Mouse (Mus musculus) forebrain, embryonic 10.5 days (tissue): ENCODE data around the gene Crb1. TPM values are rescaled to one million over a fixed set of nuclear protein-coding genes. Genes with fewer than 3 reads are reported as not detected.
A peak's percentile ranks its signal among the peaks of the same experiment; 100 is the strongest.
"Not testable (repeated sequence)": the region's sequence is repeated elsewhere in the genome, so short reads cannot be mapped to it uniquely, and the experiment has no call there.

Source experiments
- DNase-seq: peaks from one replicate; pipeline ENCODE4 v3.0.0-alpha.2; 2017; ENCODE audit warnings: low spot score; ENCODE audit errors: extremely low spot score
- H3K27ac ChIP-seq: fragments of 300-500 bp; sonication (generic); 2 replicates; pipeline ENCODE4 v1.5.1; 2016; ENCODE audit warnings: mild to moderate bottlenecking
- H3K27me3 ChIP-seq: fragments of 300-500 bp; sonication (generic); 2 replicates; pipeline ENCODE4 v1.6.1; 2016; ENCODE audit warnings: mild to moderate bottlenecking; ENCODE audit not compliant: poor library complexity, severe bottlenecking
- H3K36me3 ChIP-seq: fragments of 300-500 bp; sonication (generic); replicated peaks from 2 replicates; pipeline ENCODE4 v1.6.1; 2016; ENCODE audit warnings: mild to moderate bottlenecking, moderate library complexity
- H3K4me1 ChIP-seq: fragments of 300-500 bp; sonication (generic); 2 replicates; pipeline ENCODE4 v1.6.1; 2016
- H3K4me3 ChIP-seq: fragments of 300-500 bp; sonication (generic); 2 replicates; pipeline ENCODE4 v1.5.1; 2016; ENCODE audit warnings: mild to moderate bottlenecking, moderate library complexity
- H3K9me3 ChIP-seq: fragments of 300-500 bp; sonication (generic); 2 replicates; pipeline ENCODE4 v1.6.1; 2016; ENCODE audit warnings: mild to moderate bottlenecking, moderate library complexity
- WGBS: fragments of 180-500 bp; shearing (Covaris S2); methylation state at CpG from one replicate; pipeline ENCODE4 v1.1.7; 2016; 5-methylcytosine and 5-hydroxymethylcytosine counted together
- polyA plus RNA-seq: library from polyadenylated mRNA; unstranded; fragments of >200 nt; fragmentation: Nextera tagmentation; extraction: Ambion mirVana; gene quantifications from 2 replicates; pipeline ENCODE4 v1.2.1, GENCODE M21; 2016

The Crb1 gene
- polyA plus RNA-seq, 1 experiment from 2014 or later, result 1.0 TPM

DNA sequence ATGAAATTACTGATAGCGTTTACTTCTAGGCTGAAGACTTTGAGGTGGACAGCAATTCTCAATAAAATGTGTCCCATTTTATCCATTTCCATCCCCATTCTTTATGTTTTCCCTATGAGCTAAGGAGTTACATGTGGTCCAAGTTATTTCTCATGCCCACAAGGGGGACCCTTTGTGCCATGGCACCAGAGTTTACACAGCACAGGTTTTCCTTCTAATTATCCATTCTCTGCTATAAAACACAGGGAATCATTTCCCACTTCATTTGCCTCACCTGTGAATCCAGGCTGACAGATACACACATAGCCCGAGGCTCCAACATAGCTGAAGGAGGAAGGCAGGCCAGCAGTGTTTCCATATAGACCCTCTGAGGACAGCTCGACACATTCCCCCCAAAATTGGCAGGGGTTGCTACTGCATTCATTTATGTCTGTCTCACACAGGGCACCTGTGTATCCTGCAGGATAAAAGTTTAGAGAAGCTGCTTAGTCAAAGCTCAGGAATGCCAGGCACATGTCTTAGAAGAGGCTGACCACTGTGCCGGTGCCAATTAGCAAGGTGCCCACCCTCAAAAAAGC lies 62.5 kb downstream of the Crb1 start:
- Histone ChIP-seq H3K9me3 (no peaks in the 10 kb centered on the region), H3K27ac (no peak overlapping the region), H3K27me3 (no peaks in the 10 kb centered on the region), H3K4me3 (no peak overlapping the region), H3K36me3 (no peaks in the 10 kb centered on the region), H3K4me1 (no peaks in the 10 kb centered on the region)
- 85% methylated on average over 4 of the region's 4 CpGs for WGBS
- DNase-seq, result no peak

DNA sequence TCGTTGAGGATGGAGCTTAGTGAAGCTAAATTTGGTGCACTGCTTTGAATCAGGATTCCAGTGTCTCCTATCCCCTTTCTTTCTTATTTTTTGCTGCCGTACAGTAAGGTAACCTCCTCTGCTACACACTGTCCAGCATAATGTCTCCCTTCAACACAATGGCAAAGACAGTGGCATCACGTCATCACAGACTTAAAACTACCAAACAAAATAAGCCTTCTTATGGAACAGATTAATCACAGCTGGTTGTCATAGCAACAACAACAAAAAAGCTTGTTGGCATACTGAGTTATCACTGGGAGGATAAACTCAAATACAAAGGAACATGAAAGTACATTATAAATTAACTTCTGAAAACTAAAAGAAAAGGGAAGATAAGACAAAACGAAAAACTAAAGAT lies 68.0 kb downstream of the Crb1 start:
- Histone ChIP-seq H3K4me3 (no peak overlapping the region), H3K9me3 (no peaks in the 10 kb centered on the region), H3K27me3 (no peaks in the 10 kb centered on the region), H3K36me3 (no peaks in the 10 kb centered on the region), H3K4me1 (0 out of 2 replicates have a peak, but pooled peaks cover 3% of the 10 kb centered on the region), H3K27ac (no peak overlapping the region)
- DNase-seq, result no peak
- 72% methylated on average over 4 of the region's 4 CpGs for WGBS

DNA sequence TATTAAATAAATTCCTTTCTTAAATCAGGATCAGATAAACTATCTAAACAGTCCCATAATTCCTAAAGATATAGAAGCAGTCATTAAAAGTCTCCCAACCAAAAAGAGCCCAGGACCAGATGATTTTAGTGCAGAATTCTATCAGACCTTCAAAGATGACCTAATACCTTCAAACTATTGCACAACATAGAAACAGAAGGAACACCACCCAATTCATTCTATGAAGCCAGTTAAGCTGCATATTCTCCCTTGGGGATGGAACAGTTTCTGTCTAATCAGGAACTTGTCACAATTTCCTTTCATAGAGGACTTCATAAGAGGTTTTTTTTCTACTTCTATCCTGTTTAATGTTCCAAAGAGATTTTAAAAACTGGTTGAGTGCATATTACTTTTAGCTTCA lies 74.4 kb downstream of the Crb1 start:
- not testable (repeated sequence) for H3K9me3 ChIP-seq, H3K27ac ChIP-seq, H3K36me3 ChIP-seq, H3K4me3 ChIP-seq, H3K27me3 ChIP-seq, DNase-seq
- H3K4me1 ChIP-seq, result peaks cover 12% of the 10 kb centered on the region

DNA sequence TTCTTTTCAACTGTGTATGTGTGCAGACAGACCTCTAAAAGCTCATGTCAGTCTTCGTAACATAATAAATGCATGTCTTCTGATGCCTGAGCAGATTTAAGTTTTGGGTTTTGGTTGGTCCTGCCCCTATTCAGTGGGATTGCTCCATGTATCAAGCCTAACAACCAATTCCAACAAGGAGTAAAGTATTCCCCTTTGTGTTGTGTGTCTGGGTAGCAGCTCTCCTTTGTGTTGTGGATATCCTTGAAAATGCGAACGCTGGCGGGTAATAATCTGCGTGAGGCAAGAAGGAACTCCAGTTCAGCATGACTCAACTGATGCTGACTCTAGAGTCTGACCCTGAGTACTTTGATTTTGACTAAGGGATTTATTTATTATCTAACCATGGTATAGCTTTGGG lies 75.1 kb downstream of the Crb1 start:
- WGBS, result 70% methylated on average over 5 of the region's 5 CpGs
- Histone ChIP-seq H3K9me3 (no peaks in the 10 kb centered on the region), H3K4me1 (peaks cover 12% of the 10 kb centered on the region), H3K27ac (no peak overlapping the region), H3K4me3 (no peak overlapping the region), H3K27me3 (no peaks in the 10 kb centered on the region), H3K36me3 (no peaks in the 10 kb centered on the region)
- no peak for DNase-seq

DNA sequence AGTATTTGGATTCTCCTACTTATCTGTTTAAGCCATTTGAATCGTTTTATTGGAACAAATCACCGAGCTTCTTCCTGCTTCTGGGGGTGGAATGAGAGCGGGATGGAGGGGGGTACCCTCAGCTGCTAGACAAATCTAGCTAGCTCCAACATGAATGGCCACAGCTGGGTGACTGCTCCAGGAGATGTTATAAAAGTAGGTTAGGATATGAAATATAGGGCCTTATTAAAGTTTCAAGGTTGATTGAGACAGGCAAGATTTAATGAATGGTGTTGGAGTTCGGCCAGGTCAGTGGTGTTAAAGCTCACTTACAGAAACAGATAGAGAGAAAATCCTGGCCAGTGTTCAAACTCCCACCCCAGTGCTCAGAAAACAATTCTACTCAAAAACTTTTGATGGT lies 84.9 kb downstream of the Crb1 start:
- Histone ChIP-seq H3K4me1 (peaks cover 7% of the 10 kb centered on the region; the same call in 1 of the 2 replicates), H3K36me3 (no peaks in the 10 kb centered on the region), H3K9me3 (no peaks in the 10 kb centered on the region), H3K27me3 (no peaks in the 10 kb centered on the region), H3K4me3 (no peak overlapping the region), H3K27ac (no peak overlapping the region)
- 71% methylated on average over 4 of the region's 4 CpGs for WGBS
- no peak for DNase-seq

DNA sequence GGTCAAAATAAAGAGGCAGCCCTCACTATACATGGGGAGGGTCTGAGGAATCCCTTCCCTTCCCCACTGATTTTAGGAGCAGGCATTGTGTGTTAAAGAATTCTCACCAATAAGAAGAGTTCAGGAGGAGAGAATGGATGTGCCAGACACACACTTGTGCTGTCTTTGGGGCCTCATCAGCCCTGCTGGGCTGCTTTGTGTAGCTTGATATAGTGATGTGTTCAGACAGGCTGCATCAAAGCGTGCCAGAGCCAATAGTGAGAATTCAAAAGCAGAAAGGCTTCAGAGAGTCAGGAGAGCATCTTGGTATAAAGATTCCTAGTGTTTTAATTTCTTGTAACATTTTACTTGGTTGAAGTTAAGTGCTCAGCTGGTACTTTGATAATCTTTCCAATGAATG lies 85.3 kb downstream of the Crb1 start:
- H3K9me3 ChIP-seq, result no peaks in the 10 kb centered on the region

DNA sequence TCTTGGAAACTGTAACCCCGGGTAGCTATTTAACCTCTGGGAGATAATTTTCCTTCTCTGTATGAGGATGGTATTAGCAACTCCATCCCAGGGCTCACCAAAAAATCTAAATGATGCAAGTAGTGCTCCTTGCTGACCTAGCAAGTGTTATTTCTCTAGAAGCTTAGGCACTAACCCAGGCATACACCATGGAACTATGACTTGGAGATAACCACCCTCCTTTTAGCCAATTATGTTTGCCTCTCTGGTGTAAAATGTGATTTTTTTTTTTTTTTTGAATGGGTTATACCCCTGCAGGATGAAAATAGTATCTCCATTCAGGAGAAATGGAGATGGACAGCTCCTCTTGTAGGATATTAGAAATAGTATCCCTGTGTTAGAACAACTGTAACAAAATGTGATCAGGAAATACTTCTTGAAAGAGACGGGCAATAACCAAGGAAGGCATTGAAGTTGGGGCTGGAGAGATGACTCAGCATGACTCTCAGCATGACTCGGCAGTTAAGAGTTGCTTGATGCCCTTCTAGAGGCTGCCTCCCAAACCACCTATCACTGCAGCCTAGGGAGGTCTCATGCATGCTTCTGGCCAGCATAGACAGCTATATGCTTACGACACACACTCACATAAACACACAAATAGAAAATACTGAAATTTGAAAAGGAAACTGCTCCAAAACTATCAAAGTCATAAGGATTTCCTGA lies 100.1 kb downstream of the Crb1 start:
- Histone ChIP-seq H3K36me3 (no peaks in the 10 kb centered on the region), H3K9me3 (no peaks in the 10 kb centered on the region), H3K27me3 (no peaks in the 10 kb centered on the region), H3K4me1 (no peaks in the 10 kb centered on the region), H3K27ac (no peak overlapping the region), H3K4me3 (no peak overlapping the region)
- WGBS, result 82% methylated on average over 4 of the region's 4 CpGs
- no peak for DNase-seq

More for the DNA sequence above, 85.3 kb downstream of the Crb1 start:
- 48% methylated on average over 1 of the region's 1 CpGs for WGBS
- peaks cover 7% of the 10 kb centered on the region; the same call in 1 of the 2 replicates for H3K4me1 ChIP-seq
- no peak overlapping the region for H3K27ac ChIP-seq
- H3K27me3 ChIP-seq, result no peaks in the 10 kb centered on the region
- no peaks in the 10 kb centered on the region for H3K36me3 ChIP-seq
- H3K4me3 ChIP-seq, result no peak overlapping the region
- no peak for DNase-seq

DNA sequence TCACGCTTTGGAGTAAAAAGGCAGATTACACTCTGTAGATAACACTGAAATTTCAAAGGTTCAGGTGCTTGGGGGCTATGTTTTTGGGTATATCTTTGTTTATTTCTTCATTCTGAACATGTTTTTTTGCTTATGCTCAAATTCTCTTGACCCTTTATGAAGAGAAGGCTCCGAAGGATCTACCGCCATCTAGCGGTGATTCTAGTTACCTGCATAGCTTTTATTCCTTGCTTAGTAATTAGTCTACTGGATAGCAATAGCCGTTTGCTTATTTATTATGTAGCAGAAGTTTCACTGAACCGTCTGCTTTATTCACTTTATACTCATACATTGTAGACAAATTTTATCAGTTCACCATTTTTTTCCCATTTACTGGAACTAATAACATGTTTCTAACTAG lies 109.1 kb downstream of the Crb1 start:
- no peaks in the 10 kb centered on the region for H3K4me1 ChIP-seq
- WGBS, result 26% methylated on average over 6 of the region's 6 CpGs
- DNase-seq, result peak; percentile 27

DNA sequence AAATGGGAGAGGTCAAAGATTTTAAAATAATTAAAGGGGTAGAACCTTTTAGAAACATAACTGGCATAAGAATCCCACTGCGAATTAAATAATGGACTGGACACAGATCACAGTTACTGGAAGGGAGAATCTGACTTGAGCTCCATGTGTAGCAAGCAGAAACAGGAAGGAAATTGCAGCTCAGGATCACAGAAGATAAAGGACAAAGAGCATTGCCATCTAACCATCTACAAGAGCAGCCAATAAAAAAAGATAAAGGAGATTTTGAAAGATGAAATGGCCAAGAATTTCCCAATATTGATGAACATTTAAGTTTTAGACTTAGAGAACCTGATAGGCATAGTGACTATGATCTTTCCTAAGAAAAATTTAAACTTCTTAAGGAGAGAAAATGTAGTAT lies 112.7 kb downstream of the Crb1 start:
- no peaks in the 10 kb centered on the region for H3K36me3 ChIP-seq
- WGBS, result 86% methylated on average over 1 of the region's 1 CpGs
- no peak overlapping the region for H3K4me3 ChIP-seq
- no peak overlapping the region for H3K27ac ChIP-seq
- no peaks in the 10 kb centered on the region for H3K27me3 ChIP-seq
- no peaks in the 10 kb centered on the region for H3K4me1 ChIP-seq
- H3K9me3 ChIP-seq, result no peaks in the 10 kb centered on the region
- DNase-seq, result no peak

More for the DNA sequence above, 109.1 kb downstream of the Crb1 start:
- Histone ChIP-seq H3K27ac (no peak overlapping the region), H3K9me3 (no peaks in the 10 kb centered on the region), H3K4me3 (no peak overlapping the region), H3K27me3 (no peaks in the 10 kb centered on the region), H3K36me3 (no peaks in the 10 kb centered on the region)

DNA sequence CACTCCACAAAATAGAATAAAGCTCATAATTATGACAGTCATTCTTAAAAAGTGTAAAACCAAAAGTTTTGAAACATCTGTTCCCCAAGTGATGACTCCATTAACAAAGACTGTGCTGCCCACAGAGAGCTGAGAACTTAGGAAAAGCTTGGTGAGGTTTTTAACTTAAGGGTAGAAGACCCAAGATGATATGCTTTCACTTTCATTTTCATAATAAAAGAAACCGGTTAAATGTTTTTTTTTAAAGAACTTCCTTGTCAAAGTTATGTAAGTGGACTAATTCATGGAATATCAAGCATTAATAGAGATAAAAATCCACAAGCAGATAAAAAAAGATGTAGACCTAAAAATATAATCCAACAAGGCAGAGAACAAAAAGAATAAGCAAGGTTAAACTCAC lies 113.7 kb downstream of the Crb1 start:
- Histone ChIP-seq H3K36me3 (no peaks in the 10 kb centered on the region), H3K27me3 (no peaks in the 10 kb centered on the region), H3K9me3 (no peaks in the 10 kb centered on the region), H3K27ac (no peak overlapping the region), H3K4me3 (no peak overlapping the region), H3K4me1 (no peaks in the 10 kb centered on the region)
- DNase-seq, result no peak
- 80% methylated on average over 1 of the region's 1 CpGs for WGBS

DNA sequence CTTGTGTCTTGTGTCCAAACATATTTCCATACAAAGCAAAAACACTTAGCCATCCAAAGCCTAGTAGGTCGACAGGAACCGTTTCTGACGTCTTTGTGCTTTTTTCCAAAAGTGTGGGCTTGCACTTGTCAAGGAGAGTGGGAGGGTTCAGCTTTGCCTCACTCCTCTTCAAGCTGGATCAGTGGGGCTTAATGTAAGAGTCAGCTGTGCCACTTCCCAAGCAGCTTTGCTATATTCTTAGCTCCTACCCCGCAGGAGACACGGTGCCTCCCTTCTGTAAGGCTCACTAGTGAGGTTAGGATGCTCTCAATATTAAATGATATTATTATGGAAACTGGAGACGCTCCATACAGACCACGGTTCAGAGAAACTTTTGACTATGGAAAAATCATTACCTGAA lies 121.3 kb downstream of the Crb1 start:
- 78% methylated on average over 7 of the region's 7 CpGs for WGBS
- Histone ChIP-seq H3K36me3 (no peaks in the 10 kb centered on the region), H3K27me3 (no peaks in the 10 kb centered on the region), H3K4me1 (no peaks in the 10 kb centered on the region), H3K4me3 (no peak overlapping the region), H3K27ac (no peak overlapping the region), H3K9me3 (no peaks in the 10 kb centered on the region)
- DNase-seq, result no peak

DNA sequence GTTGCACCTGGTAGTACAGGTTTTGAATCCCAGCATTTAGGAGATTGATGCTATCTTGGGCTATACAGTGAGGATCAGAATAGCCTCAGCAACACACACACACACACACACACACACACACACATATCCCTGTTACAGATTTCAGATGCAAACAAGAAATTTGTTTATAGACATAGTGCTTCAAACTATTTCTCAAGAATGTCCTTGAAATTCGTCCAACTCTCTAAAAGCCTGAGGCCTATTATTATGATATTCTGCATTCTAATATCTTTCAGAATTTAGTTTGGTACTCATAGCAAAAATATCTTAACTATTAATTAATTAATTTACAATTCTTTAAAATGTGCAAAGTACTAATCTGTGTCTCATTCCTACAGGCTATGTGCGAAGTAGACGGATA lies 124.9 kb downstream of the Crb1 start:
- WGBS, result 89% methylated on average over 3 of the region's 3 CpGs
- Histone ChIP-seq H3K4me1 (no peaks in the 10 kb centered on the region), H3K36me3 (no peaks in the 10 kb centered on the region), H3K27me3 (no peaks in the 10 kb centered on the region), H3K9me3 (no peaks in the 10 kb centered on the region; the same call in 1 of the 2 replicates), H3K27ac (no peak overlapping the region), H3K4me3 (no peak overlapping the region)
- DNase-seq, result no peak

DNA sequence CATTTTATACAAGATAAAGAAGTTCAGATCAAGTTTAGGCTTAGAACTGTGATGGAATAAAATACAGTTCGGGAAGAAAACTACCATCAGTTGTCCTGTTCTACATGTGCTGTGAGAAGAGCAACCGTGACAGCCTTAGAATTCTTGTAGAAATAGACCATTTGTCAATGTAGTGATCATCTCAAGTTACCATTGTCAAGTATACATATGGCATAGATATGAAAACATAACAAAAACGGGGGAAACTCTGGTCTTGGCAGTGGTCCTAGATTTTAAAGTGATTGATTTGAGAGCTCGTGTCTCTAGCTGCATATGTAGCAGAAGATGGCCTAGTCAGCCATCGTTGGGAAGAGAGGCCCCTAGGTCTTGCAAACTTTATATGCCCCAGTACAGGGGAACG lies 127.7 kb downstream of the Crb1 start:
- H3K9me3 ChIP-seq, result no peaks in the 10 kb centered on the region; the same call in 1 of the 2 replicates
- no peaks in the 10 kb centered on the region for H3K4me1 ChIP-seq
- DNase-seq, result no peak
- H3K36me3 ChIP-seq, result no peaks in the 10 kb centered on the region
- WGBS, result 92% methylated on average over 6 of the region's 6 CpGs
- no peak overlapping the region for H3K27ac ChIP-seq
- no peaks in the 10 kb centered on the region for H3K27me3 ChIP-seq
- H3K4me3 ChIP-seq, result no peak overlapping the region
